Mouse (Mus musculus) ES-E14 (cell line): Measurements from ENCODE around the gene 5730596B20Rik. TPM values are rescaled to one million over a fixed set of nuclear protein-coding genes. Genes with fewer than 3 reads are reported as not detected.

ENCODE experiments used
- DNase-seq: peaks from one replicate; pipeline ENCODE4 v3.0.0-alpha.2; 2013; ENCODE audit warnings: low read depth, low spot score
- H3K27ac ChIP-seq: 2 replicates; pipeline ENCODE4 v1.5.1; 2012; ENCODE audit warnings: low read depth, mild to moderate bottlenecking, low read length, moderate library complexity, mixed read lengths; ENCODE audit not compliant: poor library complexity, insufficient read depth, severe bottlenecking
- H3K36me3 ChIP-seq: 2 replicates; pipeline ENCODE4 v1.6.1; 2012; ENCODE audit warnings: mild to moderate bottlenecking, low read length, moderate library complexity, mixed read lengths; ENCODE audit not compliant: control insufficient read depth, poor library complexity, insufficient read depth, severe bottlenecking
- H3K4me1 ChIP-seq, 2 experiments: fragments of 150-350 bp in 1 of 2; sonication (generic) in 1 of 2; 2 replicates each; pipeline ENCODE4 v1.6.1; 2012; ENCODE audit warnings: low read length in 2 of 2, mild to moderate bottlenecking in 1 of 2, mixed read lengths in 1 of 2; ENCODE audit not compliant: control insufficient read depth in 2 of 2, insufficient read depth in 2 of 2, poor library complexity in 1 of 2
- H3K4me3 ChIP-seq, 2 experiments: fragments of 150-350 bp in 1 of 2; sonication (generic) in 1 of 2; 2 replicates each; pipeline ENCODE4 v1.5.1; 2012; ENCODE audit warnings: low read length in 2 of 2, low read depth in 1 of 2, mild to moderate bottlenecking in 1 of 2, mixed read lengths in 1 of 2; ENCODE audit not compliant: insufficient read depth in 1 of 2, poor library complexity in 1 of 2, severe bottlenecking in 1 of 2
- H3K9ac ChIP-seq: 2 replicates; pipeline ENCODE4 v1.6.1; 2012; ENCODE audit warnings: low read depth, mild to moderate bottlenecking, low read length, mixed read lengths; ENCODE audit not compliant: poor library complexity, insufficient read depth, severe bottlenecking
- H3K9me3 ChIP-seq: fragments of 150-350 bp; sonication (generic); 2 replicates; pipeline ENCODE4 v1.6.1; 2012; ENCODE audit warnings: low read depth, mild to moderate bottlenecking, low read length; ENCODE audit not compliant: control insufficient read depth, insufficient read depth
- CHD2 ChIP-seq: IDR thresholded peaks from 2 replicates; pipeline ENCODE4 v1.6.1; 2014; ENCODE audit warnings: mild to moderate bottlenecking, low read depth, low read length, inconsistent platforms
- HCFC1 ChIP-seq: IDR thresholded peaks from 2 replicates; pipeline ENCODE4 v1.6.1; 2012; ENCODE audit warnings: low read length, inconsistent platforms, borderline replicate concordance; ENCODE audit not compliant: insufficient read depth
- MAFK ChIP-seq: IDR thresholded peaks from 2 replicates; pipeline ENCODE4 v1.6.1; 2014; ENCODE audit warnings: mild to moderate bottlenecking, low read depth, low read length, inconsistent platforms; ENCODE audit not compliant: insufficient read depth
- ZC3H11A ChIP-seq: IDR thresholded peaks from 2 replicates; pipeline ENCODE4 v1.6.1; 2012; ENCODE audit warnings: low read depth, mild to moderate bottlenecking, inconsistent platforms, low read length, borderline replicate concordance
- ZNF384 ChIP-seq: IDR thresholded peaks from 2 replicates; pipeline ENCODE4 v1.6.1; 2012; ENCODE audit warnings: low read depth, low read length, inconsistent platforms
- in situ Hi-C, 2 experiments: fragments of 600-800 bp; cut with MboI; formaldehyde crosslinking; loops; one replicate each; pipeline ENCODE4 v1.15.1; 2025; ENCODE audit warnings: low sequenced_read_pairs in 2 of 2, inconsistent platforms in 1 of 2; ENCODE audit not compliant: unreplicated experiment in 2 of 2
- total RNA-seq: library from RNA; depleted of rRNA; stranded (reverse); fragments of 300-350 nt; gene quantifications from 2 replicates; pipeline ENCODE4 v1.2.3, GENCODE M21; 2012

Gene 5730596B20Rik
- total RNA-seq, 1 experiment: 0.18 TPM

DNA sequence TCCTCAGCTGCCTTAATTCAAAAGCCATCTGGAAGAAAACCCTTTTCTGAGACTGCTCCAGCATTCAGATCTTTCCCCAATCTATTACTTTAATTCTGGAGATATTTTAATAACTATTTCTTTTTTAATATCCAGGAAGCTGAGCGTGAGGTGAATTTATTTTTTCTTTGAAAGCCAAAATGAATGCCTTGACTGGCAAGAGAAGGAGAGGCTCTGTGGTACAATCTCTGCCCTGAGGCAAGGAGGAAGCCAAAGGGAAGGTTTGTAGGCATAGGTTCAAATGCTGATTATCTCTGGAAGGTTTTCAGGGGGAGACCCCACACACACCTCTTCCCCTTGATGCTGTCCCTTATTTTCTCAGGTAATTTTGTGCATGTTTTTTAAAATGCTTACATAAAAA lies 10.1 kb upstream of the 5730596B20Rik start:
- TF ChIP-seq CHD2 (no peak), ZNF384 (no peak), MAFK (no peak), ZC3H11A (no peak), HCFC1 (no peak)
- DNase-seq: no peak
- Histone ChIP-seq H3K9ac (no peak overlapping the region), H3K4me3 (no peak overlapping the region), H3K27ac (no peak overlapping the region), H3K4me1 (peaks cover 0 to 9% of the 10 kb centered on the region in 2 experiments; a peak in 1 of 4 replicates), H3K9me3 (no peaks in the 10 kb centered on the region), H3K36me3 (no peaks in the 10 kb centered on the region)
- in situ Hi-C loops: loop anchor here (10.0 kb wide), 3 partner anchors 58 to 992 kb away; partner anchors contain the start of genes Hoxa7 (in 2 of the 2) and Evx1 (in 1 of the 2)

- TF ChIP-seq CHD2 (no peak), MAFK (no peak), HCFC1 (no peak), ZNF384 (no peak), ZC3H11A (no peak)
- H3K4me1 ChIP-seq: peaks cover 0 to 9% of the 10 kb centered on the region in 2 experiments; a peak in 1 of 4 replicates
- DNase-seq: no peak
- no peak overlapping the region for H3K27ac ChIP-seq
- in situ Hi-C loops: loop anchor here (10.0 kb wide), 3 partner anchors 57 to 993 kb away; partner anchors contain the start of genes Hoxa7 (in 2 of the 2) and Evx1 (in 1 of the 2)
- no peaks in the 10 kb centered on the region for H3K36me3 ChIP-seq
- no peak overlapping the region for H3K9ac ChIP-seq
- H3K9me3 ChIP-seq: no peaks in the 10 kb centered on the region
- H3K4me3 ChIP-seq: no peak overlapping the region
Observed at GRCm38 (mm10) chr6:52167736-52168161, 9.5 kb upstream of the 5730596B20Rik start.

- no peak overlapping the region for H3K27ac ChIP-seq
- no peak overlapping the region for H3K9ac ChIP-seq
- TF ChIP-seq HCFC1 (no peak), CHD2 (no peak), ZNF384 (no peak), MAFK (no peak), ZC3H11A (no peak)
- DNase-seq: no peak
- H3K4me1 ChIP-seq: peaks cover 0 to 6% of the 10 kb centered on the region in 2 experiments; a peak in 1 of 4 replicates
- in situ Hi-C loops: loop anchor here (10.0 kb wide), 3 partner anchors 56 to 994 kb away; partner anchors contain the start of genes Hoxa7 (in 2 of the 2) and Evx1 (in 1 of the 2)
- H3K4me3 ChIP-seq: no peak overlapping the region
- H3K36me3 ChIP-seq: no peaks in the 10 kb centered on the region
- no peaks in the 10 kb centered on the region for H3K9me3 ChIP-seq
Observed at GRCm38 (mm10) chr6:52168191-52169055, 8.9 kb upstream of the 5730596B20Rik start.

GRCm38 (mm10) chr6:52169499-52170165 lies 7.7 kb upstream of the 5730596B20Rik start:
- Histone ChIP-seq H3K9me3 (no peaks in the 10 kb centered on the region), H3K9ac (no peak overlapping the region), H3K36me3 (no peaks in the 10 kb centered on the region), H3K27ac (no peak overlapping the region), H3K4me3 (no peak overlapping the region), H3K4me1 (peaks cover 0 to 4% of the 10 kb centered on the region in 2 experiments; a peak in 1 of 4 replicates)
- in situ Hi-C loops: loop anchor here (10.0 kb wide), 3 partner anchors 55 to 995 kb away; partner anchors contain the start of genes Evx1 (in 2 of the 2) and Hoxa7 (in 2 of the 2)
- no peak for TF ChIP-seq CHD2
- TF ChIP-seq ZNF384: no peak
- no peak for TF ChIP-seq HCFC1
- no peak for TF ChIP-seq MAFK
- no peak for TF ChIP-seq ZC3H11A
- no peak for DNase-seq
